Mouse (Mus musculus) midbrain, embryonic 12.5 days (tissue): ENCODE results near the gene Ankmy2. TPM values are rescaled to one million over a fixed set of nuclear protein-coding genes. Genes with fewer than 3 reads are reported as not detected.

Source experiments
- ATAC-seq: fragments of 200-750 bp; cut with Nextera tagmentation; 2 replicates; pipeline ENCODE4 v1.8.0; 2017; ENCODE audit warnings: low read depth, moderate TSS enrichment, moderate library complexity; ENCODE audit not compliant: low FRiP score
- H3K27ac ChIP-seq: fragments of 300-500 bp; sonication (generic); replicated peaks from 2 replicates; pipeline ENCODE4 v1.5.1; 2016; ENCODE audit warnings: mild to moderate bottlenecking
- H3K27me3 ChIP-seq: fragments of 300-500 bp; sonication (generic); 2 replicates; pipeline ENCODE4 v1.6.1; 2016; ENCODE audit warnings: mild to moderate bottlenecking
- H3K36me3 ChIP-seq: fragments of 300-500 bp; sonication (generic); 2 replicates; pipeline ENCODE4 v1.6.1; 2016
- H3K4me1 ChIP-seq: fragments of 300-500 bp; sonication (generic); 2 replicates; pipeline ENCODE4 v1.6.1; 2016
- H3K4me2 ChIP-seq: fragments of 300-500 bp; sonication (generic); replicated peaks from 2 replicates; pipeline ENCODE4 v1.6.1; 2016; ENCODE audit warnings: mild to moderate bottlenecking, moderate library complexity
- H3K4me3 ChIP-seq: fragments of 300-500 bp; sonication (generic); 2 replicates; pipeline ENCODE4 v1.5.1; 2016; ENCODE audit warnings: mild to moderate bottlenecking
- H3K9ac ChIP-seq: fragments of 300-500 bp; sonication (generic); replicated peaks from 2 replicates; pipeline ENCODE4 v1.6.1; 2016; ENCODE audit warnings: mild to moderate bottlenecking, moderate library complexity
- H3K9me3 ChIP-seq: fragments of 300-500 bp; sonication (generic); 2 replicates; pipeline ENCODE4 v1.6.1; 2016; ENCODE audit warnings: mild to moderate bottlenecking
- whole genome bisulfite sequencing: fragments of 180-500 bp; shearing (Covaris S2); methylation state at CpG from one replicate; pipeline ENCODE4 v1.1.7; 2016; 5-methylcytosine and 5-hydroxymethylcytosine counted together
- polyA plus RNA-seq: library from polyadenylated mRNA; unstranded; fragments of >200 nt; fragmentation: Nextera tagmentation; extraction: Ambion mirVana; gene quantifications from 2 replicates; pipeline ENCODE4 v1.2.1, GENCODE M21; 2016

Gene Ankmy2
- polyA plus RNA-seq, 1 experiment from 2014 or later, result 33.2 TPM

- ATAC-seq, result no peak
- Histone ChIP-seq H3K27ac (0 out of 2 replicates have a peak overlapping the region, but pooled peaks have one; percentile 10), H3K27me3 (no peaks in the 10 kb centered on the region), H3K4me1 (peaks cover 11% of the 10 kb centered on the region), H3K9ac (no peak overlapping the region), H3K9me3 (no peaks in the 10 kb centered on the region), H3K4me3 (no peak overlapping the region), H3K4me2 (no peak overlapping the region), H3K36me3 (no peaks in the 10 kb centered on the region)
- WGBS, result 79% methylated on average over 4 of the region's 4 CpGs
Observed at GRCm38 (mm10) chr12:36210096-36210495, 53.2 kb downstream of the Ankmy2 start.

DNA sequence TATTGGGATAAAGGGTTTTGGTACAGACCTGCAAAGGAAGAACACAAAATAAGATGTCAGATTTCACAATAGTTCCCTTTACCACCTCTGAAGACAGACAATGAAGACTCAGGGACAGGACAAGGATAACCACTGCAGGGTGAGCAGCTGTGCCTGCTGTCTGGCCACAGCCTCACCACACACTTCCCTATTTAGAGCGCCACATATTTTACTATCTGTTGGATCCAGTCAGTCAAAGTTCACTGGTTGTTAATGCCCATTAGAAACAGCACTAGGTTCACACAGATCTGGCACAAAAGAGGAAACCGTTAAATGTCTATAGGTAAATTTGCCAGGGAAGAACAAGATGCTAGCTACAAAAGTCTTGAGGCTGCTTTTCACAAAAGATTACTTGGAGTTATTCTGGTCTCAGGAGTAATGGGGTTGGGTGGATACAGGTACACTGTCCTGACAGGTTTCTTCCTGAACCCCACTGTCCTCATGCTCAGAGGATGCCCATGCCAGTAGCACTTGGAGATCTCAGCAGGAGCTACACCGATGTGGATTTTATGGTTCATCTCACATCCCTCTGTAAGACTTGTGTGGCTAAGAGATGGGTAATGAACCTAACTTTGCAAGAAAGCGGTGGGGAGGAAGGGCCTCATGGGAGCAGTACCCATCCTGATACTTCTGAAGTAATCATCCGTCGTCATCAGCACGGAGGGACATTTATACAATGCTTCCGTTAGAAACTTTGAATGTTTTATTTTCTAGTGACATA is 57.7 kb downstream of the Ankmy2 start:
- 52% methylated on average over 8 of the region's 8 CpGs for WGBS
- Histone ChIP-seq H3K27ac (no peak overlapping the region), H3K4me3 (no peak overlapping the region), H3K4me2 (no peak overlapping the region), H3K27me3 (no peaks in the 10 kb centered on the region), H3K36me3 (no peaks in the 10 kb centered on the region), H3K9ac (no peak overlapping the region), H3K4me1 (no peaks in the 10 kb centered on the region), H3K9me3 (no peaks in the 10 kb centered on the region)
- peak; percentile 50; the same call in 1 of the 2 replicates for ATAC-seq

DNA sequence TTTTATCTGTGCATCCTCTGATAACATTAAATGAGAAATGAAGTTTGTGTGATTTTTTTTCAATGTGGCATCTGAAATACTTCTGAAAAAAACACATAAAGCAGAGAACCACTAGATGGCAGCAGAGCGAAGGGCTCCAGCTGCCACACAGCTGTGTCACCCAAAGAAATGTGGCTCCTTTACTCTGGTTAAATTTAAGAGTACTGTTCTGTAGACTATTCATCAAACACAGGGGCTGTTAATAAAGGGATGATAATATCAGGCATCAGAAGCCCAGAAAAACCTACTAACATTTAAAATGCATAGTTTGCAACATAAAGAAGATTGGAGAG is 58.2 kb downstream of the Ankmy2 start:
- WGBS, result 0% methylated on average over 1 of the region's 1 CpGs
- Histone ChIP-seq H3K9ac (no peak overlapping the region), H3K4me2 (no peak overlapping the region), H3K4me1 (no peaks in the 10 kb centered on the region), H3K9me3 (no peaks in the 10 kb centered on the region), H3K36me3 (no peaks in the 10 kb centered on the region), H3K27me3 (no peaks in the 10 kb centered on the region), H3K4me3 (no peak overlapping the region), H3K27ac (no peak overlapping the region)
- peak; percentile 75; the same call in 1 of the 2 replicates for ATAC-seq

DNA sequence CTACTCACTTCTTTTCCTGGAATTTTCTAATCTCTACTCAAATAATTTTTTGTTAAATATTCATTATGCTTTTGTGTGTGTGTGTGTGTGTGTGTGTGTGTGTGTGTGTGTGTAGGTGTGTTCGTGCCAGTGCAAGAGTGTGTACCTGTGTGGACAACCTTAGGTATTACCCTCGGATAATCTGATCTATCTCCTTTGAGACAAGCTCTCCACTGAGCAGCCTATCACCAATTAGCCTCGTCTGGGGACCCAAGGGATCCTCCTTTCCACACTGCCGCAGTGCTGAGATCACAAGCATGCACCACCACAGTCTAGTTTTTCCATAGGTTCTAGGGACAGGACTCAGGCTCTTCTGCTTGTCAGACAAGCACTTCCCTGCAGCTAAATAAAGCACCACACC is 59.3 kb downstream of the Ankmy2 start:
- no peak overlapping the region for H3K9ac ChIP-seq
- no peaks in the 10 kb centered on the region for H3K27me3 ChIP-seq
- ATAC-seq, result peak; percentile 55; the same call in 1 of the 2 replicates
- H3K27ac ChIP-seq, result no peak overlapping the region
- WGBS, result 69% methylated on average over 4 of the region's 4 CpGs
- no peaks in the 10 kb centered on the region for H3K4me1 ChIP-seq
- H3K36me3 ChIP-seq, result no peaks in the 10 kb centered on the region
- no peak overlapping the region for H3K4me2 ChIP-seq
- no peaks in the 10 kb centered on the region for H3K9me3 ChIP-seq
- H3K4me3 ChIP-seq, result no peak overlapping the region

- H3K9me3 ChIP-seq, result no peaks in the 10 kb centered on the region
- no peak overlapping the region for H3K4me2 ChIP-seq
- H3K36me3 ChIP-seq, result no peaks in the 10 kb centered on the region
- no peak overlapping the region for H3K9ac ChIP-seq
- 90% methylated on average over 10 of the region's 10 CpGs for WGBS
- H3K27me3 ChIP-seq, result no peaks in the 10 kb centered on the region
- H3K4me3 ChIP-seq, result no peak overlapping the region
- H3K4me1 ChIP-seq, result no peaks in the 10 kb centered on the region
- no peak for ATAC-seq
- H3K27ac ChIP-seq, result no peak overlapping the region
Observed at GRCm38 (mm10) chr12:36216905-36217304, 60.0 kb downstream of the Ankmy2 start.

DNA sequence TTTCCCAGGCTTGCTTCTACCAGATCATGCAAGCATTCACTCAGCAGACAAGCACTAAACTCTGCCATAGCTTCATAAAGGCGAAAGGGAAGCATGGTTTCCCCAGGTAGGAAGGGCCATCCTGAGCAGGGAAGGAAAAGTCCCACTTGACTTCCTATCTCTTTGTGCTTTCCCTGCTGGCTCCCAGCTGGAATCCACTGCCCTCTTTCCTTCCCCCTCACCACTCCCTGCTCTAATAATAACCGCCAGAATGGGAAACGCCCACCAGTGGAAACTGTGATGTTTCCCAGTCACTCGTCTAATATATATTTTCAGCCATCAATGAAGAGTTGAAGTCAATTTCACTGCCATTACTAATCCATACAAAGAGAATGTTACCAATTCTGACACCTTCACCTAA is 67.5 kb downstream of the Ankmy2 start:
- Histone ChIP-seq H3K4me3 (no peak overlapping the region), H3K9ac (no peak overlapping the region), H3K9me3 (no peaks in the 10 kb centered on the region), H3K4me1 (no peaks in the 10 kb centered on the region), H3K36me3 (no peaks in the 10 kb centered on the region), H3K27me3 (no peaks in the 10 kb centered on the region), H3K4me2 (no peak overlapping the region), H3K27ac (no peak overlapping the region)
- ATAC-seq, result no peak
- WGBS, result 70% methylated on average over 4 of the region's 4 CpGs

DNA sequence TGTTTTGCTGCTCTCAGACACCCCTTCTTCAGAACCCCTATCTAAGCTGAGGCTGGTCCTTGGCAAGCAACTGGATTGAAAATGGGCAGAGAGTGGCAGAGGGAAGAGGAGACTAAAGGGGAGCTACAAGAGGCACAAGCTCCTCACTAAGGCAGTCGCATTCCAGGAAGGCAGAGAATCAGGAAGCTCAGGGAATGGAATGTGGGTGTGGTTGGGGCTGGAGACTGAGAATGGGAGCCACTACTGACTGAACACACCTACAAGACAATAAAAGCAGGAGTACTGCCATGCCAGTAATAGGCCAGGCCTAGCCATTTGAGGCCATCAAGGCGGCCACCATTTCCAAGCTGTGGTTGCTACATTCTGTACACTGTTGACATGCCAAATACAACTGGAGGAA is 74.5 kb downstream of the Ankmy2 start:
- Histone ChIP-seq H3K36me3 (no peaks in the 10 kb centered on the region), H3K4me2 (no peak overlapping the region), H3K9me3 (no peaks in the 10 kb centered on the region; the same call in 1 of the 2 replicates), H3K4me3 (no peak overlapping the region), H3K27ac (no peak overlapping the region), H3K9ac (no peak overlapping the region), H3K27me3 (no peaks in the 10 kb centered on the region), H3K4me1 (no peaks in the 10 kb centered on the region)
- ATAC-seq, result no peak
- 96% methylated on average over 2 of the region's 2 CpGs for WGBS

DNA sequence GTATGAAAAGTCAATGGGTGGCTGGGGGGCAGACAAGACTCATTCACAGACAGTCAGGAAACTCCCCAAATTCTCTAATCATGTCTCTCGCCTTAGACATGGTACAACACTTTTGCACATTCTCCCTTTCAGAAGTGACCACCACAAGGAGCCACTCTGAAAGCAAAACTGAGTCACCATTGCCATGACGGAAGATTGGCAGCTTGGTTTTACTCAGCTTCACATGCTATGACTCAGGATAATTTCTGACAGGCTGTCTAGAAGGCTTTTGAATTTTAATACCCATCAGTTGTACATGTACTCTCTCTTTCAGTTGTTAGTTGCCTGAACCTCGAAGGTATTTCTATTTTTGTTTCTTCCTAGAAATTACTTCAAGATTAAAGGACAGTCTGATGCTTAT is 84.3 kb downstream of the Ankmy2 start:
- no peak overlapping the region for H3K9ac ChIP-seq

More for the DNA sequence above, 84.3 kb downstream of the Ankmy2 start:
- WGBS, result 87% methylated on average over 3 of the region's 3 CpGs
- ATAC-seq, result no peak
- Histone ChIP-seq H3K4me2 (no peak overlapping the region), H3K27me3 (no peaks in the 10 kb centered on the region), H3K4me1 (no peaks in the 10 kb centered on the region), H3K27ac (no peak overlapping the region), H3K9me3 (no peaks in the 10 kb centered on the region), H3K36me3 (no peaks in the 10 kb centered on the region), H3K4me3 (no peak overlapping the region)

Other genes starting within 250 kb of the Ankmy2 start
- not detected in 2 replicates for gene Agr3, start 231.5 kb upstream of the Ankmy2 start, polyA plus RNA-seq
- gene Agr2, start 164.2 kb upstream of the Ankmy2 start, polyA plus RNA-seq, result not detected in 2 replicates
- 258 and 264 TPM in 2 replicates for gene Tspan13, start 114.6 kb upstream of the Ankmy2 start, polyA plus RNA-seq
- 292 and 313 TPM in 2 replicates for gene Bzw2, start 966 bp downstream of the Ankmy2 start, polyA plus RNA-seq
- gene Lrrc72, start 96.3 kb downstream of the Ankmy2 start, polyA plus RNA-seq, result not detected in 2 replicates
- gene Sostdc1, start 157.0 kb downstream of the Ankmy2 start, polyA plus RNA-seq, result 2.7 and 4.9 TPM in 2 replicates
- gene Ispd, start 224.3 kb downstream of the Ankmy2 start, polyA plus RNA-seq, result 12.8 and 12.9 TPM in 2 replicates
- 0.62 and 1.1 TPM in 2 replicates for gene D630036H23Rik, start 225.1 kb downstream of the Ankmy2 start, polyA plus RNA-seq